Mouse (Mus musculus) hindbrain, embryonic 12.5 days (tissue): ENCODE data around the gene Zmym6. TPM values are rescaled to one million over a fixed set of nuclear protein-coding genes. Genes with fewer than 3 reads are reported as not detected.
A peak's percentile ranks its signal among the peaks of the same experiment; 100 is the strongest.

ENCODE experiments used
- ATAC-seq: fragments of 200-750 bp; cut with Nextera tagmentation; 2 replicates; pipeline ENCODE4 v1.8.0; 2017; ENCODE audit warnings: moderate TSS enrichment; ENCODE audit not compliant: low FRiP score
- H3K27ac ChIP-seq: fragments of 300-500 bp; sonication (generic); 2 replicates; pipeline ENCODE4 v1.5.1; 2016; ENCODE audit warnings: mild to moderate bottlenecking
- H3K27me3 ChIP-seq: fragments of 300-500 bp; sonication (generic); 2 replicates; pipeline ENCODE4 v1.6.1; 2016; ENCODE audit warnings: mild to moderate bottlenecking
- H3K36me3 ChIP-seq: fragments of 300-500 bp; sonication (generic); 2 replicates; pipeline ENCODE4 v1.6.1; 2016; ENCODE audit warnings: mild to moderate bottlenecking
- H3K4me1 ChIP-seq: fragments of 300-500 bp; sonication (generic); 2 replicates; pipeline ENCODE4 v1.6.1; 2016
- H3K4me2 ChIP-seq: fragments of 300-500 bp; sonication (generic); replicated peaks from 2 replicates; pipeline ENCODE4 v1.6.1; 2016; ENCODE audit warnings: mild to moderate bottlenecking
- H3K4me3 ChIP-seq: fragments of 300-500 bp; sonication (generic); 2 replicates; pipeline ENCODE4 v1.5.1; 2016; ENCODE audit warnings: mild to moderate bottlenecking
- H3K9ac ChIP-seq: fragments of 300-500 bp; sonication (generic); 2 replicates; pipeline ENCODE4 v1.6.1; 2016; ENCODE audit warnings: mild to moderate bottlenecking, moderate library complexity
- H3K9me3 ChIP-seq: fragments of 300-500 bp; sonication (generic); replicated peaks from 2 replicates; pipeline ENCODE4 v1.6.1; 2016; ENCODE audit warnings: mild to moderate bottlenecking
- WGBS: fragments of 180-500 bp; shearing (Covaris S2); methylation state at CpG from one replicate; pipeline ENCODE4 v1.1.7; 2016; 5-methylcytosine and 5-hydroxymethylcytosine counted together
- polyA plus RNA-seq: library from polyadenylated mRNA; unstranded; fragments of >200 nt; fragmentation: Nextera tagmentation; extraction: Ambion mirVana; gene quantifications from 2 replicates; pipeline ENCODE4 v1.2.1, GENCODE M21; 2016

Gene Zmym6
- 36.0 and 41.1 TPM in 2 replicates for polyA plus RNA-seq

DNA sequence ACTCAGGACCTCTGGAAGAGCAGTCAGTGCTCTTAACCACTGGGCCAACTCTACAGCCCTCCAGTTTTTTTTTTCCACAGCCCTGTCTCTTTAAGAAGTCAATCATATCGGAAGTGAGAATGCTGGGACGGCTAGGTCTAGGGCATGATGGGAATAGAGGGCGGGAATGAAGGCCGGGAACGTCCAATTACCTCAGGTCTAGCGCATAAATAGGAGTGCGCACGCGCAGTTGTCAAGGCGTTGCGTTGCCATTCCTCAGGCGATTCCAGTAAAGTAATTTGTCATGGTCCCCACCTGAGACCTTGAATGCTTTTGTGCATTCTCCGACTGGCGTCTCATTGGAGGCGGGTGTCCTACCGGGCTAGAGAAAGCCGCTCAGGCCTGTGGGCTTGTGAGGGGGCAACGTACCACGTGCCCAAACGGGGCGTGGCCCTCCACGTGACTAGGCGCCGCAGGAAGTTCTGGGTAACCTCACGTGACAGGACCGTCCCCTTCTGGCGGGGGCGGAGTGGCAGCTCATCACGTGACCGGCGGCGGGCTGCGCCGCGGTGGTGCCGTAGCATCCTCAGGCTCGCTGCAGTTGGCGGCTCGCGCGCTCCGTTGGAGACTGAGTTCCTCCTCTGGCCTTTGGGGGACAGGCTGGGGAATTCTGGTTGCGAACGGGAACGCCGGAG is at the start of gene Zmym6:
Gene Zmym6, plus strand, starts transcription at position 509 of the 674 bp plus-strand sequence.
- ATAC-seq: peak; percentile 98
- H3K36me3 ChIP-seq: no peaks in the 10 kb centered on the region

DNA sequence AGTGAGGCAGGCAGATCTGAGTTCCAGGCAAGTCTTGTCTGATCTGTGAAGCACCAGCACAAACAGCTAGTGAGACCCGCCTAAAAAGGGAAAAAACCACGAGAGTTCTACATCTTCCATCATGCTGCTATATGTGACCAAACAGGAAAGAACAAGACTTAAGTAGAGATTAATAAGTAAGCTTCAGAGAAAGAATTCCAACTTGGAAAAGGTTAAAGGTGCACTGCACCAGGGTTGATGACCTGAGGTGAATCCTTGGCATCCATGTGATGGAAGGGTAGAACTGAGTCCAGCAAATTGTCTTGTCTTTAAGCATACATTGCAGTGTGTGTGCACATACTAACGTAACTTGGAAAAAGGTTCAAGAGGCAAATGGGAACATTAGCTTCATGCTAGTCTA is 40.0 kb upstream of the Zmym6 start:
- ATAC-seq: no peak
- 93% methylated on average over 3 of the region's 3 CpGs for WGBS
- H3K4me3 ChIP-seq: no peak overlapping the region
- no peak overlapping the region for H3K27ac ChIP-seq
- 0 out of 2 replicates have a peak, but pooled peaks cover 4% of the 10 kb centered on the region for H3K4me1 ChIP-seq
- H3K9ac ChIP-seq: no peak overlapping the region
- no peaks in the 10 kb centered on the region for H3K9me3 ChIP-seq
- H3K27me3 ChIP-seq: no peaks in the 10 kb centered on the region
- H3K36me3 ChIP-seq: peaks cover 74% of the 10 kb centered on the region
- no peak overlapping the region for H3K4me2 ChIP-seq

More for the DNA sequence above, at the start of gene Zmym6:
- H3K9ac ChIP-seq: peak within 1 kb of the TSS; percentile 70
- H3K4me3 ChIP-seq: peak within 1 kb of the TSS; percentile 60
- H3K4me1 ChIP-seq: peaks cover 9% of the 10 kb centered on the region
- no peaks in the 10 kb centered on the region for H3K27me3 ChIP-seq
- H3K27ac ChIP-seq: peak within 1 kb of the TSS; percentile 92
- under 1% methylated on average over 46 of the region's 46 CpGs for WGBS
- no peaks in the 10 kb centered on the region for H3K9me3 ChIP-seq
- peak within 1 kb of the TSS; percentile 65 for H3K4me2 ChIP-seq

DNA sequence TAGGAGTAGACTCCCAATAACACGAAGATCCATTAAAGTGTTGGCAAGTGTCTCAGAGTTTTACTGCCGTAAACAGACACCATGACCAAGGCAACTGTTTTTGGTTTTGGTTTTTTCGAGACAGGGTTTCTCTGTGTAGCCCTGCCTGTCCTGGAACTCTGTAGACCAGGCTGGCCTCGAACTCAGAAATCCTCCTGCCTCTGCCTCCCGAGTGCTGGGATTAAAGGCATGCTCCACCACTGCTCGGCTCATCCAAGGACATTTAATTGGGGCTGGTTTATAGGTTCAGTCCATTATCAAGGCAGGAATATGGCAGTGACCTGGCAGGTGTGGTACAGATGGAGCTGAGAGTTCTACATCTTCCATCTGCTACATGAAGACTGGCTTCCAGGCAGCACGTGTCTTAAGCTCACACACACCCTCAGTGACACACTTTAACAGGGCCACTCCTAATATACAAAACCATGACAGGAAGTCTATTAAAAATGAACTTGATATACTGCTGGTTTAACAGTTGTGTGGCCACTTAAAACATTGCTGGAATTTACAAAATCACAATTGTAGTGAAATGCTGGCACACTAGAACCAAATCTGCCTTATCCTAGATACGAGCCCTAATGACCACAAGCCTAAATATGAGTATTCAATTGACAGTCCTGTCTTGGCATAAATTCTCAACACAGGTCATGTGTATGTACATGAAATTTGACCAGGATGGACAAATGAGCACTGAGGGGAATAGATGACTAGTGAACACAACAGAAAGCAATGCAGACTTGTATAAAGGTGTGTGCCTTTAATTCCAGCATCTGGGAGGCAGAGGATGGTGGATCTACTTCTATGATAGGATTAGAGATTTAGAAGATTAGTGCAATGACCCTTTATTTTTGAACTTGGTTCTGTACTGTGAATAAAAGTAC is 39.0 kb upstream of the Zmym6 start:
- no peak overlapping the region for H3K9ac ChIP-seq
- H3K36me3 ChIP-seq: peaks cover 68% of the 10 kb centered on the region
- H3K4me1 ChIP-seq: 0 out of 2 replicates have a peak, but pooled peaks cover 4% of the 10 kb centered on the region
- 89% methylated on average over 8 of the region's 8 CpGs for WGBS
- no peaks in the 10 kb centered on the region for H3K27me3 ChIP-seq
- no peaks in the 10 kb centered on the region for H3K9me3 ChIP-seq
- no peak overlapping the region for H3K4me3 ChIP-seq
- H3K4me2 ChIP-seq: no peak overlapping the region
- H3K27ac ChIP-seq: no peak overlapping the region
- no peak for ATAC-seq

DNA sequence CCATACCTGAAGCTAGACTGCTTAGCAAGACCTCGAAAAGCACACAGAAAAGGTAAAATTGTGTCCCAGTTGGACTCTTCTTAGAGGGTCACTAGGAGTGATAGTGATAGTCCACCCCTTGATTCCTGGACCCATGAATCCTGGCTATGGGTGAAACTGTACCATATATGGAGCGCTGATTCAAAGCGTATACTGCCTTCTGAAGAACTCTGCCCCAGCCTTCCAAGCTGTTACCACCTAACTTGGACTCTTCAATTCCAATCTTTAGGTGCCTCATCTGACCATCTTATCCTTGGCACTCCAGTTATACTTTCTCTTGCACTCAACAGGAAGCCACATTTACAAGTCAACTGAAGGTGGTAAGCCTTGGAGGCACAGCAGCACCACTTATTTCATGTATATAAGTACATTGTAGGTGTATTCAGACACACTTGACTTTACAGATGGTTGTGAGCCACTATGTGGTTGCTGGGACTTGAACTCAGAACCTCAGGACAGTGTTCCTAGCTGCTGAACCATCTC is 38.3 kb upstream of the Zmym6 start:
- no peaks in the 10 kb centered on the region for H3K9me3 ChIP-seq
- H3K9ac ChIP-seq: no peak overlapping the region
- 0 out of 2 replicates have a peak, but pooled peaks cover under 1% of the 10 kb centered on the region for H3K4me1 ChIP-seq
- 97% methylated on average over 3 of the region's 3 CpGs for WGBS
- no peak overlapping the region for H3K27ac ChIP-seq
- peaks cover 60% of the 10 kb centered on the region for H3K36me3 ChIP-seq
- no peak overlapping the region for H3K4me3 ChIP-seq
- no peaks in the 10 kb centered on the region for H3K27me3 ChIP-seq
- ATAC-seq: no peak
- no peak overlapping the region for H3K4me2 ChIP-seq

DNA sequence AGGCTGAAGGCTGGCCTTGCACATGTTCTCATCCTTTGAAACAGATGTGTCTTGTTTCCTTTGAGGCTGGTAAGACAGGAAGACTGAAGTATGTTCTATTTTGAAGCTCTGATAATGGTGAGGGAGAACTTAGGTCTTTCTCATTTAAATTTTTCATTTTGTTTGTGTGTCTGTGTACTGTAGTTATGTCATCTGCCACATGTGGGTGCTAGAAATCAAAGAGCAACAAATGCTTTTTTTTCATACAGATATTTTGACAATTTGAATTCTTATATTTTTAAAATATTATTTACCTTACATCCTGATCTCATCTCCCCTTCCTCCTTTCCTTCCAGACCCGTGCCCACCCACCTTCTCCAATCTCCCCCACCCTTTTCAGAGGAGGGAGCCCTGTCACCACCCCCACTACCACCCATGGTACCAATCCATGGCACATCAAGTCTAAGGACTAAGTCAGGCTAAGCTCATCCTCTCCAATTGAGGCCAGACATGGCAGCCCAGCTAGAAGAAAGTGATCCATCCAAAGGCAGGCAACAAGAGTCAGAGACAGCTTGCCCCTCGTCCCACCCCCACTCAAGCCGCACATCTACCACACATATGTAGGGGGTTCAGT is 37.2 kb upstream of the Zmym6 start:
- 84% methylated on average over 3 of the region's 3 CpGs for WGBS
- ATAC-seq: no peak
- no peak overlapping the region for H3K4me2 ChIP-seq
- H3K4me3 ChIP-seq: no peak overlapping the region
- H3K27me3 ChIP-seq: no peaks in the 10 kb centered on the region
- no peak overlapping the region for H3K27ac ChIP-seq
- H3K4me1 ChIP-seq: no peaks in the 10 kb centered on the region
- H3K9me3 ChIP-seq: no peaks in the 10 kb centered on the region
- no peak overlapping the region for H3K9ac ChIP-seq
- H3K36me3 ChIP-seq: peaks cover 60% of the 10 kb centered on the region

DNA sequence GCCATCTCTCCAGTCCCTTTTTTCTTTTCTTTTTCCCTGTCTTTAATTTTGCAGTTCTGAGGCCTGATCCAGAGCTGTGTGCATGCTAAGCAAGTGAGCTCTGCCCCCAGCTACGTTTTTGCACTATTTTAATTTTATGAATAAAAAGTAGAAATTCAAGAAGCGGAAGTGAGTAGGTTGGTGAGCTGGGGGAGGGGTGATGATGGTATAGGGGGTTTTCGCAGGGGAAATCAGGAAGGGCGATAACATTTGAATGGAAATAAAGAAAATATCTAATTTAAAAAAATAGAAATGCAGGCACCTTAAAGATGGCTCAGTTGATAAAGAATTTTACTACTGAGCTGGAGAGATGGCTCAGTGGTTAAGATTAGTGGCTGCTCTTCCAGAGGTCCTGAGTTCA is 33.6 kb upstream of the Zmym6 start:
- Histone ChIP-seq H3K9ac (no peak overlapping the region), H3K4me3 (no peak overlapping the region), H3K4me1 (no peaks in the 10 kb centered on the region), H3K36me3 (peaks cover 62% of the 10 kb centered on the region), H3K27ac (no peak overlapping the region), H3K27me3 (no peaks in the 10 kb centered on the region), H3K9me3 (no peaks in the 10 kb centered on the region), H3K4me2 (no peak overlapping the region)
- 90% methylated on average over 4 of the region's 4 CpGs for WGBS
- no peak for ATAC-seq

DNA sequence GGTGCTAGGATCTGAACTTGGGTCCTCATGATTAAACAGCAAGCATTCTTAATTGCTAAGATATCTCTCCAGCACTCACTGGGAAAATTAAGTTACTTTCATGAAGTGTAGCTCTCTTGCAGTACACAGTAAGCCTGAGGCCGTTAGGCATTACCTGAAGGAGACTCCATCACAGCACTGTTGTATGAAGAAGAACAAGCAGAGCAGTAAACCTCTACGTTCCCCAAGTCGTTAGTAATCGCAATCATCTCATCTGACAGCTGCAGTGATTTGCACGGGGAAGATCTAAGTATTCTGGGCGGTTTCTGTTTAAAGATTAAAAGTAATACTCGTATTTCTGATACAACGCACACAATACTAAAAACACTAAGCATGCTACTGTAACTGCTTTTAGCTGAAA is 26.1 kb upstream of the Zmym6 start:
- no peak overlapping the region for H3K9ac ChIP-seq
- ATAC-seq: no peak
- H3K4me3 ChIP-seq: no peak overlapping the region
- no peaks in the 10 kb centered on the region for H3K9me3 ChIP-seq
- H3K4me1 ChIP-seq: no peaks in the 10 kb centered on the region
- H3K27ac ChIP-seq: no peak overlapping the region
- H3K4me2 ChIP-seq: no peak overlapping the region
- H3K36me3 ChIP-seq: peaks cover 60% of the 10 kb centered on the region
- no peaks in the 10 kb centered on the region for H3K27me3 ChIP-seq
- 92% methylated on average over 8 of the region's 8 CpGs for WGBS

DNA sequence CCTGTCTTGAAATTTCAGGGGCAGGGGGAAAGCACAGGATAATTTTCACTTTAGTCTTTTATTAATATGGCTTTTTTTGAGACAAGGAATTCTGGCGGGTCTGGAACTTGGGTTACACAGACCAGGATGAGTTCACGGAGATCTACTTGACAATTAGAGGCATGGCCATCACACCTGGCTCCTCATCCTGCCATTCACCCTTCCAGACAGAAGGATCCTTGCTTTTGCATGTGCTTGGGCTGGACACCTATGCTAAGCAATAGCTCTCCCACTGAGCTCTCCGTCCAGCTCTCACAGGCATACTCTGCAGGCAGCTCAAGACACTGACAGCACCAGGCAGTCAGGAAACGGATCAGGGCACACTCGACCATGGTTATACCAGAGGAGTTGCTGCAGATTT is 24.1 kb upstream of the Zmym6 start:
- WGBS: 94% methylated on average over 5 of the region's 5 CpGs
- peaks cover 54% of the 10 kb centered on the region for H3K36me3 ChIP-seq
- ATAC-seq: no peak

DNA sequence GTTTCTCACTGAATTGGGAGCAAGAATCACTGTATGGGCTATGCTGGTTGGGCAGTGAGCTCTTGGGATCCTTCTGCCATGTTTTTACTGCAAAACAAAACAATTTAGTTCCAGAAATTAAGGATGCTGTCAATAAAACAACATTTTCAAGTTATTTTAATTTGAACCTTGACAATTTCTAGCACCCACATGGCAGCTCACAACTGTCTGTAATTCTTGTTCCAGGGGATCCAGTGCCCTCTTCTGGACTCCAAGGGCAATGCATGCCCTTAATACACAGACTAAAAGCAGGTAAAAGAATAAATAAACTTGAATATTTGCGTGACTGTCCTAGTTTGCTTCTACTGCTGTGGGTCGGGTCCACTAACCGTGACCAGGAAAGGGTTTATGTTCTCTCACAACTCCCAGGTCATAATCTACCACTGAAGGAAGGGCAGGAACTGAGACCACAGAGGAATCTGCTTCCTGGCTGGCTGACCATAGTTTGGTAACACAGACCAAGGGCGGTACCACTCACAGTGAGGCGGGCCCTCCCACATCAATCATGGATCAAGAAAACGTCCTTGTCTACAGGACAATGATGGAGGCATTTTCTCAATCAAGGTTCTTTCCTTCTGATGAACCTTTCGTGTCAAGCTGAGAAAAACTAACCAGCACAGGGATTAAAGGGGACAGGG is 22.5 kb upstream of the Zmym6 start:
- ATAC-seq: no peak
- Histone ChIP-seq H3K4me3 (no peak overlapping the region), H3K4me2 (no peak overlapping the region), H3K27ac (no peak overlapping the region), H3K27me3 (no peaks in the 10 kb centered on the region), H3K9ac (no peak overlapping the region), H3K9me3 (no peaks in the 10 kb centered on the region), H3K36me3 (peaks cover 45% of the 10 kb centered on the region), H3K4me1 (no peaks in the 10 kb centered on the region)
- WGBS: 80% methylated on average over 7 of the region's 7 CpGs

More for the DNA sequence above, 24.1 kb upstream of the Zmym6 start:
- no peak overlapping the region for H3K4me2 ChIP-seq
- no peak overlapping the region for H3K4me3 ChIP-seq
- H3K9me3 ChIP-seq: no peaks in the 10 kb centered on the region
- no peaks in the 10 kb centered on the region for H3K4me1 ChIP-seq
- H3K9ac ChIP-seq: no peak overlapping the region
- H3K27me3 ChIP-seq: no peaks in the 10 kb centered on the region
- no peak overlapping the region for H3K27ac ChIP-seq

DNA sequence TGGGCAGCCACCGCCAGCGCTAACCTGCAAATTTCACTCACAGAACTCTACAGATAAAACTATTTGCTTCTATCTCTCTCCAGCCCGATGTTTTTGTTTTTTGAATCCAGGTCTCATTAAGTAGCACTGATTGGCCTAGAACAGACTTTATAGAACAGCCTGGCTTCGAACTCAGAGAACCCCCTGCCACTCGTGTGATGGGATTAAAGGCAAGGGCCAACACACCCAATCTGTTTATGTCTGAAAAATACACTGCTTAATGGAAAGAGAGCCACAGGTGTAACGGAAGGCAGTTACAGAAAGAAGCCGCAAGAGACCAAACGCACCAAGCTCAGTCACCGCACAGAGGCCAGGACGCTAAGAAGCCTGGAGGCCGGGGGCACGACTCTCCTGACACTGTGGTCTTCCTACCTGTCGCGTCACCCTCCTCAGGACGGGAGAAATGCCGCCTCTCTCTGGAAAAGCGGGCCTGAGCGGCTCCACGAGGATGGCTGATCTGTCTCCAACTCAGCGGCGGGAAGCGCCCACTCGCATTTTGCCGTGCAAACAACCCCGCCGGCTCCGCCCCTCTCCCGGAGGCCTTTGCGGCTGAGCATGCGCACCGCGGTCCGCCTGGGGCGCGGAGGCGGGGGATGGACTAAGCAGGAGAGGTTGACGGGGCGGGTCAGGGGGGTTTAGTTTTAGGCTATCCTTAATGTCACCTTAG is 16.4 kb upstream of the Zmym6 start, which contains the start of gene Zmym1:
Gene Zmym1, minus strand, starts transcription at position 568 of the 706 bp plus-strand sequence.
- Histone ChIP-seq H3K27ac (no peak within 1 kb of the TSS), H3K36me3 (peaks cover 17% of the 10 kb centered on the region), H3K4me3 (peak within 1 kb of the TSS; percentile 81), H3K9me3 (no peaks in the 10 kb centered on the region), H3K27me3 (no peaks in the 10 kb centered on the region), H3K4me1 (0 out of 2 replicates have a peak, but pooled peaks cover 4% of the 10 kb centered on the region), H3K4me2 (peak within 1 kb of the TSS; percentile 71), H3K9ac (peak within 1 kb of the TSS; percentile 65)
- peak; percentile 83 for ATAC-seq
- 1% methylated on average over 38 of the region's 38 CpGs for WGBS

DNA sequence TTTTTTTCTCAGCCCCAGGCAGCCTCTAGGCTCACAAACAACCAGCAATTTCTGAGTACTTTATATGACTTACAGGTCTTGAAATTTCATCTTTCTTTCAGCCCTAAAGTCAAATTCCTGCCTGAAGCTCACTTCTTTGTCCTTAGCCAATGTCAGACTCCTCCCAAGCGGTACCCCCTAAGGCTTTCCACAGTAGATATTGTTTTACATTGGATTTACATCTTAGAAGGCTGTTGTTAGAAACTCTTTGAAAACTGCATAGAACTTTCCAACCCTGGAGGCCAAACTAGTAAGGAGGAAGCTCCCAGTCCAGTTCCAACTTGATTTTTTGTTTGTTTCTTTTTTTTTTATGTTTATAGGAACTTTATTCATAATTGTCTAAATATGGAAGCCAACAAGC is 13.1 kb upstream of the Zmym6 start:
- H3K4me2 ChIP-seq: no peak overlapping the region
- WGBS: 47% methylated on average over 1 of the region's 1 CpGs

More for the DNA sequence above, 13.1 kb upstream of the Zmym6 start:
- no peaks in the 10 kb centered on the region for H3K36me3 ChIP-seq
- no peak overlapping the region for H3K4me3 ChIP-seq
- H3K27ac ChIP-seq: no peak overlapping the region
- 0 out of 2 replicates have a peak, but pooled peaks cover 4% of the 10 kb centered on the region for H3K4me1 ChIP-seq
- ATAC-seq: no peak
- no peaks in the 10 kb centered on the region for H3K9me3 ChIP-seq
- no peak overlapping the region for H3K9ac ChIP-seq
- no peaks in the 10 kb centered on the region for H3K27me3 ChIP-seq
